Mouse (Mus musculus) cerebellum, adult 2 months (tissue): Measurements from ENCODE around the gene Rrp12. TPM values are rescaled to one million over a fixed set of nuclear protein-coding genes. Genes with fewer than 3 reads are reported as not detected.

Source experiments
- DNase-seq, 2 experiments: peaks; one replicate each; pipeline ENCODE4 v3.0.0; 2021
- H3K27ac ChIP-seq: fragments of 200-500 bp; 2 replicates; pipeline ENCODE4 v1.5.1; 2012; ENCODE audit warnings: low read length, control low read depth, inconsistent platforms; ENCODE audit not compliant: insufficient read depth
- H3K27me3 ChIP-seq: fragments of 200-500 bp; 2 replicates; pipeline ENCODE4 v1.6.1; 2012; ENCODE audit warnings: inconsistent platforms, mild to moderate bottlenecking, low read length, moderate library complexity; ENCODE audit not compliant: control insufficient read depth, insufficient read depth
- H3K4me1 ChIP-seq: fragments of 200-500 bp; 2 replicates; pipeline ENCODE4 v1.6.1; 2011; ENCODE audit warnings: low read length; ENCODE audit not compliant: control insufficient read depth, insufficient read depth
- H3K4me3 ChIP-seq: fragments of 200-500 bp; replicated peaks from 2 replicates; pipeline ENCODE3; 2011; ENCODE audit warnings: mild to moderate bottlenecking, low read depth, low read length, control low read depth; ENCODE audit not compliant: insufficient read depth
- CTCF ChIP-seq: fragments of 200-500 bp; IDR thresholded peaks from 2 replicates; pipeline ENCODE4 v1.5.1; 2011; ENCODE audit warnings: low read depth, mild to moderate bottlenecking, control low read depth, low read length, moderate library complexity, borderline replicate concordance; ENCODE audit not compliant: insufficient read depth
- POLR2A ChIP-seq: fragments of 200-500 bp; IDR thresholded peaks from 2 replicates; pipeline ENCODE4 v1.6.1; 2011; ENCODE audit warnings: low read length, control low read depth, borderline replicate concordance; ENCODE audit not compliant: insufficient read depth
- WGBS: fragments of 180-500 bp; shearing (Covaris S2); methylation state at CpG from one replicate; pipeline ENCODE4 v1.1.7; 2018; 5-methylcytosine and 5-hydroxymethylcytosine counted together
- polyA plus RNA-seq: library from polyadenylated mRNA; depleted of rRNA; stranded (reverse); fragments of >200 nt; gene quantifications from 2 replicates; pipeline ENCODE4 v1.2.3, GENCODE M21; 2012; rRNA removed

Rrp12 gene
- polyA plus RNA-seq, 1 experiment, result 15.1 TPM

DNA sequence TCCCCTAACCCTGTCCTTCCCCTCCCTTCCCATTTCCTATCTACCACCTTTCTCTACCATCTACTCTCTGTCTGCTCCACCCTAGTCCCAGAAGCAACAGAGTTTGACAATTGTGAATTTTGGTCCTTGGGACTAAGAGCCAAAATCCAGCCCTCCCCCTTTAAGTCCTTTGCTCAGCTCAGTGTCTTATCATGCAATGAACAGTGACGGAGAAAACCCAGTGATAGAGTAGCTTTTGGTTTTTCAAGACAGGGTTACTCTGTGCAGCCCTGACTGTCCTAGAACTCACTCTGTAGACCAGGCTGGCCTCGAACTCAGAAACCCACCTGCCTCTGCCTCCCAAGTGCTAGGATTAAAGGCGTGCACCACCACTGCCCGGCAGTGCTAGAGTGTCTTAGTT is 82.6 kb downstream of the Rrp12 start:
- Histone ChIP-seq H3K27me3 (no peaks in the 10 kb centered on the region), H3K4me1 (no peaks in the 10 kb centered on the region), H3K4me3 (no peak overlapping the region), H3K27ac (no peak overlapping the region)
- no peak for DNase-seq
- WGBS, result 97% methylated on average over 4 of the region's 4 CpGs
- TF ChIP-seq POLR2A, result no peak
- TF ChIP-seq CTCF, result no peak

Other genes with a start within 250 kb of the Rrp12 start
- gene Slit1, start 152.5 kb downstream of the Rrp12 start, polyA plus RNA-seq, result 3.9 and 4.9 TPM in 2 replicates
- gene Arhgap19, start 94.1 kb downstream of the Rrp12 start, polyA plus RNA-seq, result 2.4 and 2.5 TPM in 2 replicates
- 13.2 and 14.7 TPM in 2 replicates for gene Frat1, start 66.2 kb downstream of the Rrp12 start, polyA plus RNA-seq
- gene Frat2, start 48.0 kb downstream of the Rrp12 start, polyA plus RNA-seq, result 6.9 and 7.1 TPM in 2 replicates
- 858 and 879 TPM in 2 replicates for gene Pgam1, start 15.8 kb upstream of the Rrp12 start, polyA plus RNA-seq
- 25.6 and 26.3 TPM in 2 replicates for gene Exosc1, start 37.2 kb upstream of the Rrp12 start, polyA plus RNA-seq
- gene Zdhhc16, start 37.3 kb upstream of the Rrp12 start, polyA plus RNA-seq, result 60.9 and 70.4 TPM in 2 replicates
- gene Mms19, start 85.0 kb upstream of the Rrp12 start, polyA plus RNA-seq, result 54.9 and 65.5 TPM in 2 replicates
- gene Ubtd1, start 85.6 kb upstream of the Rrp12 start, polyA plus RNA-seq, result 28.1 and 29.4 TPM in 2 replicates
- gene Ankrd2, start 139.8 kb upstream of the Rrp12 start, polyA plus RNA-seq, result 0.32 and 0.54 TPM in 2 replicates
- gene Hoga1, start 149.4 kb upstream of the Rrp12 start, polyA plus RNA-seq, result 2.2 and 2.4 TPM in 2 replicates
- 0.32 and 0.41 TPM in 2 replicates for gene 4933411K16Rik, start 156.1 kb upstream of the Rrp12 start, polyA plus RNA-seq
- gene Morn4, start 190.2 kb upstream of the Rrp12 start, polyA plus RNA-seq, result 43.4 and 44.6 TPM in 2 replicates
- gene Pi4k2a, start 194.3 kb upstream of the Rrp12 start, polyA plus RNA-seq, result 78.6 and 81.0 TPM in 2 replicates
- gene Avpi1, start 232.9 kb upstream of the Rrp12 start, polyA plus RNA-seq, result 26.9 and 28.8 TPM in 2 replicates